Mouse (Mus musculus): ENCODE results near the gene Ate1.
"Not testable (repeated sequence)": the region's sequence is repeated elsewhere in the genome, so short reads cannot be mapped to it uniquely, and the experiment has no call there.

The Ate1 gene

DNA sequence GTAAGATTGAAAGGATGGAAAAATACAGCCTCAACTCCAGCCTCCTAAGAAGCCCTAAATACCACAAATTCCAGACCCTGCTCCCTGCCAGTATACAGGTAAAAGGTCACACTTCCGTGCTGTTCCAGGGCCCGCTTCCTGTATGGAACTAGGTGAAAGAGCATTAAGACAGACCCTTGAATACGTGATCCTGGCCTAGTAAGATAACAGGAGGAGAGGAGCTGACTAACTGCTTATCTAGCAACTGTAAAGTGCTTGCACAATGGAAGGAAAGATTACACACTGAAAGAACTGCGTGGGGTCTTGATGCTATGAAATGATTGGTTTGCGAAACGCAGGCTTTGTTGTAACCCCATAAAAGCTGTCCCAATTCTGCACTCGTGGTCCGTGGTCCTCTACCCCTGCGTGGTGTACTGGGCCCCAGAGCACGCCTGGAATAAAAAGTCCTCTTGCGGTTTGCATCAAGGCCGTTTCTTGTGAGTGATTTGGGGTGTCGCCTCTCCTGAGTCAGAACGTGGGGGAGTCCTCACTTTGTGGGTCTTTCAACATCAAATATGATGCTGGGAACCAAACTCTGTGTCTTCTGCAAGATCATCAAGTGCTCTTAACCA is 748 bp upstream of the Ate1 start:
- no peak for DNase-seq (ENCODE audit: low spot score)

- DNase-seq (ENCODE audit: low spot score) = peak; percentile 99
These were observed 797 bp downstream of the Ate1 start for GRCm38 (mm10) chr7:130519096-130520048.

DNA sequence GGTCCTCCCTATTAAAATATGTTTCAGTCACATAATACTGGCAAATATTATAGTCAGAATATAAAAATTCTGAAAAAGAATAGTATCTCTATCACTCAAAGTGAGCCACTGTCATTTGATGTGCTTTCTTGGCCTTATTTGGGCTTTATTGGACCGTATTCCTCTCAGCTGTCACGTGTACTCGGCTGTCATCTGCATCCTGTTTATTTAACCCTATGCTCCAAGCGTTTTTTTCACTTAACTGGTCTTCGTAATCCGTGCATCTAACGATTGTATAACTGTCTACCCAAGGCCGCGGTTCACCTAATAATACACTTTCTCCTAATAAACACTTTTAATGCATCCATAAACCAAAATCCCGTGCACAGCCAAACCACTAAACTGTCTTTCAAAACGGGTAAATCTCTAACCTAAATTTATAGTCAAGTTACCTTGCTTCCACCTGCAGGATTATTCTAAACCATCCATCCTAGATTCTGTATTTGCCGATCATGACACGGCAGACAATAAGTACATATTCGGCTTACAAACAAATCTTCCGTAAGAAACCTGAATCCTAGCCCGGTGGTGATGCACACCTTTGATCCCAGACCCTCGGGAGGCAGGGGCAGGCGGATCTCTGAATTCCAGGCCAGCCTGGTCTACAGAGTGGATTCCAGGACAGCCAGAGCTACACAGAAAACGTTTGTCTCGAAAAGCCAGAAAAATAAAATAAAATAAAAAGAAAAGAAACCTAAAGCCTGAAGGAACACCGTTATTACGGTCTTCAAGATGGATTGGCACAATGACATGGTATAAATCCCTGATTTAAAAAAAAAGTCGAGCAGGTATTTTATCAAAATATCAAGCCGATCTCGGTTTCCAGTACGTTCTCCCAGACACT is 1.7 kb downstream of the Ate1 start:
- peak; percentile 30 for DNase-seq (ENCODE audit: low spot score)

DNA sequence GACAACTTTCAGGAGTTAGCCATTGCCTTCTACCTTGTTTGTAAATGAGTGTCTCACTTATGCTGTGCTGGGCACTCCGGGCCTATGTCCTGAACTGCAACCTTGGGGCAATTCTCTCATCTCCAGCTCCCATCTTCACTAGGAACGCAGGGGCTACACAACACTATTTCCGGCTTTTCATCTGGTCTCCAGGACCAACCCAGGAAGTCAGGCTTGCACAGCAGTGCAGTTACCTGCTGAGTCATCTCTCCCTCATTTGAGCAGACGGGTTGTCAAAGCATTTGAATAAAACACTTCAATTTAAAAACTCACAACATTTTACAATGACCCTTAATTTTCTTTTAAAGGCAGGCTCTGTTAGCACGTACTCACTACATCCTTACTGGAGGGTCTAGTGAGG is 9.9 kb downstream of the Ate1 start:
- DNase-seq (ENCODE audit: low spot score) = no peak

- no peak for DNase-seq (ENCODE audit: low spot score)
These were observed 17.2 kb downstream of the Ate1 start for GRCm38 (mm10) chr7:130503006-130503405.

DNA sequence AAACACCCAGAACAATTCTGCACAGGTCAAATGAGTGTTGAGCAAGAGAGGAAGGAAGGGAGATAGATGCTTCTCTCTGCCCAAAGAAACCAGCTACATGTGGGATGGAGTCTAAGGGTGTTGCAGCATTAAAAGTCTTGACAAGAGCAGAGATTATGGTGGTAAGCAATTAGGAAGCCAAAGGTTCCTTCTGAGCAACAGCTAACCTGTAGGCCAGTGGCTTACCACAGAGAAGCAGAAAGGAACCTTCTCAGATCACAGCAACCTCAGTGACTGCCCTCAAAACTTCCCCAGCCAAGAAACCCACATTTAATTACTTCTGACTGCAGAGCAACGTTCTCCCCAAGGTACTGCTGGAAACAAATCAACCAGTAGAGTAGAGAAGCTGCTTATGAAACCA is 18.7 kb downstream of the Ate1 start:
- DNase-seq (ENCODE audit: low spot score) = no peak

DNA sequence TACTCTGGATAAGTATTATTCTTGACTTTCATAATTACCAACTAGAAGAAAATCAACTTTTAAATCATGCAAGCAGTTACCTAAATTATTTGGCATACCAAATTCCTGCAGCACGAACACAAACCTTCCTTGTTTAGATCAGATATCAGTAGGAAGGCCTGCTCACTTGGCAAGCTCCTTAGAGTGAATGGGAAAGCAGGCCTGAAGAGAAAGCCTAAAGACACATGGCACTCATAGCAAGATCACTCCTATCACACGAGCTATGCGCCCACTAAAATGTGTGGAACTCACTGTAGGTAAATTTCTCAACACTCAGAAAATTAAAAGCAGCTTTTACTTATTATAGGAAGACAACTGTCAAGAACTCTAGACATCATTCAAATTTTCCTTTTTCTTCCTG is 26.8 kb downstream of the Ate1 start:
- no peak for DNase-seq (ENCODE audit: low spot score)

DNA sequence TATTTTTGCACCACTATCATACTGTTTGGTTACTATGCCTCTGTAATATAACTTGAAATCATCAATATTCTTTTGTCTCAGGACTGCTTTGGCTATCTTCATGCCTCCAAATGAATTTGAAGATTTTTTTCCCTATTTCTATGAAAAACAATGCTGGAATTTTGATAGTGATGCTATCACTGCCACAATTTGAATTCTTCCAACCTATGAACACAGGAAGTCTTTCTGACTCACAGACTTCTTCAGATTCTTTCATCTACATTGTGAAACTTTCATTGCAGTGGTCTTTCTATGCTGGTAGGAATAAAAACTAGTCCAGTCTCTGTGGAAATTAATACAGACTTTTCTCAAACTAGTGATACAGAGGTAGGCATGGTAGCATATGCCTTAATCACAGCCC is 28.1 kb downstream of the Ate1 start:
- DNase-seq (ENCODE audit: low spot score) = no peak

GRCm38 (mm10) chr7:130479003-130479402 is 41.2 kb downstream of the Ate1 start:
- DNase-seq (ENCODE audit: low spot score) = not testable (repeated sequence)

- DNase-seq (ENCODE audit: low spot score) = peak; percentile 52
These were observed 44.2 kb downstream of the Ate1 start for GRCm38 (mm10) chr7:130475970-130476369.

DNA sequence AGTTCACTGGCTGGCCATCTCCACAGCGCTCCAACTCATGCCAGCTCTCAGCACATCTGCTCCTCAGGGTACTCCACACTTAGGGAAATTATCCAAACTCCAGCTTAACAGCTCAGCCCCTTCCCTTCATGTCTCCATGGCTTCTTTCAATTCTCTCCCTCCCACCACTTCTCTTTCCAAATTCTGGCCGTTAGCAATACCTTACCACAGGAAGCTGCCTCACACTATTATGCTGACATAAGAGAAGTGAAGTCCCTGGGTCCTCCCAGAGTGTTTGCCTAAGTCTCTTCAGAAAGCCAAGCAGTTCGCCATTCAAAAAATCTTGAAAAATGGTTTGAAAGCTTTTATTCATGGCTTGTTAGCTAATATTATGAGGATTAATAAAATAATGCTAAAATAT is 46.3 kb downstream of the Ate1 start:
- no peak for DNase-seq (ENCODE audit: low spot score)

DNA sequence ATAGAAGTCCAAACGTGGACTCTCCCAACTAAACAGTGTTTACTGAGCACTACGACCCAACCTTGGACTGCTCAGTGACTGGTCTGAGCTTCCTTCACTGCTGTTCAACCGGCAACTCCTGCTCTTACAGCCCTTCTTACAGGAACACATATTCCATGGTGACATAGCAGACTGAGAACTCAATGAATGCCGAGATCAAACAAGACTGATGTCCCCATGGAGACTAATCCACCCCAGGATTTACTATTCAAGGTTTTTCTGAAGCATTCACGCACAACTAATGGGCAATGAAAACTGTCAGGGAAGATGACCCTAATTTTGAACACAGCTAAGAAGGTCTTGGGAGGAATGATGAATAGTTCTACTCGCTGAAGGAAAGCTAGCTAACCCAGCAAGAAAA is 47.5 kb downstream of the Ate1 start:
- no peak for DNase-seq (ENCODE audit: low spot score)

- DNase-seq (ENCODE audit: low spot score) = no peak
These were observed 49.1 kb downstream of the Ate1 start for GRCm38 (mm10) chr7:130471045-130471444.

DNA sequence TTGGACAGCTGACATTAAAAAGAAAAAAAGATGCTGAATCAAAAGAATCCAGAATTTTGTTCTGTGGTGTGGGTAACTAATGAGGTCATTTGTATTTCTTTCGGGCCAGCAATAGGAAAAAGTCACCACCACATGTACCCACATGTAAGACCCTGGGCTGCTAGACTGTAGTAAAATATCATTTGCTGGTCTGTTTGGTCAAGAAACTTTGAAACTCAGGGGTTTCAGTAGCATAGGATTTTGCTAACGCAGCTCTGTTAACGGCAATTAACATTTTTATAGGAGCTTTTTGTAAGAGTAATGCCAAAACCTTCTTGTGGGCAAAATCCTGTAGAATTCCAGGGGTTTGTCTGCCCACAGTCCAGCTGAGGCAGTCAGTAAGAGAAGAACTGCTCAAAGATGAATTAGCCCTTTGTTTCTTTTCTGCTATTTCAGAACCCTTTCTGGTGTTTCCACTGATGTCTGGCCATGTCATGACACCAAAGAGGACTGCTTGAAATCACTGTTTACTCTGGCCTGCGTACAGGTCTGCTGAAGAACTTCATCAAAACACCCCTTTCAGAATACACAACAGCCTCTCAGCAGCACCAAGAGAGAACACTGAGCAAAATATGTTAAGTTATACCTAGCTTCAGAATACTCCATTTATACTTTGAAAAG is 64.5 kb downstream of the Ate1 start:
- no peak for DNase-seq (ENCODE audit: low spot score)

DNA sequence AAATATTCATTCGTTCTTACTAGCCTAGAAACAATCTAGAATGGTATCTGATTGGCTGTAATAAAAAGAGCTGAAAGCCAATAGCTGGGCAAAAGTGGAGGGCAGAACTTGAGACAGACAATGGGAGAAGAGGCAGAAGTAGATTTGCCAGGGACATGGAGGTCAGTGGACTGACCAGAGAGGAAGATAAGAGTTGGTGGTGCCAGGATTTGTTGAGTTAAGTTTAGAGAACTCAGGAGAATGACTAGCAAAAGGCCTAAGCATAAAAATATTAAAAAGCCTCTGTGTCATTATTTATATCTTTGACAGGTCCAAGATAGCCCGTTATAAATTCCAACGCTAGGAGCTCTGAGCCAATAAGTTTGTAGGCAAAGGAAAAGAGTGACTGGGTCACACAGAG is 65.9 kb downstream of the Ate1 start:
- DNase-seq (ENCODE audit: low spot score) = no peak

DNA sequence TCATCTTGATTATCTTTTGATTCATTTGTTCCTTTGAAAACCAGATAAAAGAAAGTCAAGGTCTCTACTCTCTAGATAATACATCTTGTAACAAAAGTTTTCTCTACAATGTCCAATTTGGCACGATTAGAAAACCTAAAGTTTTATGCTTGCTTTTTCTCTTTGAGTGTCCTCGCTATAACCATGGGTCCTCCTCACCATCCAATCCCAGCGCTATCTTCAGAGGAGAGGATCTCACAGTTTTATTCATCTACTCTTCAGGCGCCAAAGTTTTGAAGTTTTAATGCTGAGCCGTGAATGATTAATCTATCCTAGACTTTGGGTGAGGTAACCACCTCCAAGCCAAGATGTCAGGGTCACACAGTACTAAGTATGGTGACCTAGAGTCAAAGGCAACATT is 84.4 kb downstream of the Ate1 start:
- no peak for DNase-seq (ENCODE audit: low spot score)

GRCm38 (mm10) chr7:130432141-130432540 is 88.0 kb downstream of the Ate1 start:
- no peak for DNase-seq (ENCODE audit: low spot score)

- no peak for DNase-seq (ENCODE audit: low spot score)
These were observed 93.6 kb downstream of the Ate1 start for GRCm38 (mm10) chr7:130426586-130426985.

- DNase-seq (ENCODE audit: low spot score) = no peak
These were observed 94.2 kb downstream of the Ate1 start for GRCm38 (mm10) chr7:130425991-130426390.

GRCm38 (mm10) chr7:130419961-130420360 is 100.2 kb downstream of the Ate1 start:
- DNase-seq (ENCODE audit: low spot score) = no peak

- DNase-seq (ENCODE audit: low spot score) = no peak
These were observed 112.5 kb downstream of the Ate1 start for GRCm38 (mm10) chr7:130407622-130408021.

DNA sequence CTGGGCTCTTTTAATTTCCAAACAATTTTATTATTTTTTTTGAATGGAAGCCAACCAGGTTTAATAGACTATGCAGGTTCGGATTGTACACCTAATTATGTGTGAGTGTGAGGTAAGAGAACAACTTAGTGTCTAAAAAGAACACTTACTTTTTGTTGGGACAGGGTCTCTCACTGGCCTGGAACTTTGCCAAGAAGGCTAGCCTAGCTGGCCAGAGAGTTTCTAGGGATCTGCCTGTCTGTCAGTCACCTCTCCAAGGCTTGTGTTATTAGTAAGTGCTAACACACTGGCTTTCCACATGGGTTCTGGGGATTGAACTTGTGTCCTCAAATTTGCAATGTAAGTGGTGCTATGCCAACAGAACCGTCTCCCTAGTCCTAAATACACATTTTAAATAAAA is 116.8 kb downstream of the Ate1 start:
- DNase-seq (ENCODE audit: low spot score) = no peak
